Comparison of ENCODE assay signal across 9 mouse cellular contexts in genomic region chr5:33935700-33936111, GRCm38 (mm10). TPM values are rescaled to one million over a fixed set of nuclear protein-coding genes. Genes with fewer than 3 reads are reported as not detected.
DNase-seq lines count a peak whose midpoint lies in the region; ATAC-seq and TF ChIP-seq lines count a peak whose summit lies in the region.
"Had no signal": no experiment of that assay in that cellular context is flagged by ENCODE, and none has a peak within 500 bp of the region (broad histone marks: within the 10 kb centered on the region; RNA-seq: fewer than 3 reads in every experiment).

No protein-coding gene starts in this region.

- under 1% methylated on average over 39 of the region's 39 CpGs for WGBS in kidney, postnatal 0 days
- 2% methylated on average over 39 of the region's 39 CpGs for WGBS in heart, postnatal 0 days
- under 1% methylated on average over 39 of the region's 39 CpGs for WGBS in liver, embryonic 16.5 days (ENCODE audit: insufficient replicate concordance)

- H3K4me3 ChIP-seq in kidney, postnatal 0 days (replicated peaks; ENCODE audit: low read depth, low read length): peak overlapping the region; percentile 84
- peak overlapping the region; percentile 85 for H3K4me3 ChIP-seq in brown adipose tissue, adult 24 weeks (ENCODE audit: insufficient read depth, low read depth, low read length)
- peak overlapping the region; percentile 98 for H3K4me3 ChIP-seq in heart, postnatal 0 days (ENCODE audit: low read depth, low read length)
- H3K4me3 ChIP-seq in liver, embryonic 16.5 days (ENCODE audit: low read depth, low read length): peak overlapping the region; percentile 98

- no peak for TF ChIP-seq CTCF in kidney, postnatal 0 days (IDR thresholded peaks at IDR 0.05; ENCODE audit: low read depth)
- TF ChIP-seq CTCF in heart, postnatal 0 days (IDR thresholded peaks at IDR 0.05; ENCODE audit: low read depth): no peak

- peaks cover 6% of the 10 kb centered on the region; the same call in 1 of the 2 replicates for H3K4me1 ChIP-seq in kidney, postnatal 0 days (replicated peaks; ENCODE audit: insufficient read depth, low read length)
- H3K4me1 ChIP-seq in brown adipose tissue, adult 24 weeks (ENCODE audit: control insufficient read depth, insufficient read depth, insufficient read length, low read length): peaks cover 9% of the 10 kb centered on the region
- peaks cover 20% of the 10 kb centered on the region for H3K4me1 ChIP-seq in heart, postnatal 0 days (ENCODE audit: control insufficient read depth, insufficient read depth)
- peaks cover 22% of the 10 kb centered on the region for H3K4me1 ChIP-seq in liver, embryonic 16.5 days (ENCODE audit: control insufficient read depth, low read depth, low read length)

- TF ChIP-seq EP300 in heart, postnatal 0 days (IDR thresholded peaks at IDR 0.05; ENCODE audit: low read depth): no peak

- no peak for ATAC-seq in kidney, postnatal 0 days (replicated peaks; ENCODE audit: low FRiP score, low read depth)
- ATAC-seq in heart, postnatal 0 days (ENCODE audit: insufficient read depth, low read depth): peak; percentile 40
- peak; percentile 45 for ATAC-seq in liver, embryonic 16.5 days (ENCODE audit: low read depth)

- H3K27ac ChIP-seq in kidney, postnatal 0 days: peak overlapping the region; percentile 95
- H3K27ac ChIP-seq in brown adipose tissue, adult 24 weeks (replicated peaks; ENCODE audit: low read depth, low read length): peak overlapping the region; percentile 84
- peak overlapping the region; percentile 96 for H3K27ac ChIP-seq in heart, postnatal 0 days (ENCODE audit: low read depth)
- H3K27ac ChIP-seq in liver, embryonic 16.5 days (ENCODE audit: low read length): peak overlapping the region; percentile 93

- H3K27me3 ChIP-seq in kidney, postnatal 0 days (ENCODE audit: insufficient read depth, low read length): no peaks in the 10 kb centered on the region
- no peaks in the 10 kb centered on the region for H3K27me3 ChIP-seq in heart, postnatal 0 days (ENCODE audit: control insufficient read depth, insufficient read depth, low read length)
- H3K27me3 ChIP-seq in liver, embryonic 16.5 days (ENCODE audit: control insufficient read depth, insufficient read depth, low read depth, low read length): no peaks in the 10 kb centered on the region

- H3K36me3 ChIP-seq in kidney, postnatal 0 days (ENCODE audit: insufficient read depth, low read length): 0 out of 2 replicates have a peak, but pooled peaks cover 3% of the 10 kb centered on the region
- no peaks in the 10 kb centered on the region for H3K36me3 ChIP-seq in heart, postnatal 0 days (replicated peaks; ENCODE audit: control insufficient read depth, insufficient read depth, low read length)
- no peaks in the 10 kb centered on the region; the same call in 1 of the 2 replicates for H3K36me3 ChIP-seq in liver, embryonic 16.5 days (ENCODE audit: control insufficient read depth, insufficient read depth)

- peak; percentile 67 for DNase-seq in kidney, postnatal 0 days (ENCODE audit: low spot score)
- no peak for DNase-seq in kidney, adult 8-10 months
- DNase-seq in heart, postnatal 0 days (ENCODE audit: low spot score): no peak
- peak; percentile 76 for DNase-seq in thymus, postnatal 14 days
- DNase-seq in MN1 (ENCODE audit: low spot score): no peak
- DNase-seq in urinary bladder, postnatal 36 days (ENCODE audit: low spot score in 2 of 2): no peak

- peak overlapping the region; percentile 51 for H3K4me2 ChIP-seq in kidney, postnatal 0 days (ENCODE audit: low read length)
- H3K4me2 ChIP-seq in heart, postnatal 0 days (ENCODE audit: low read depth, low read length): peak overlapping the region; percentile 79
- H3K4me2 ChIP-seq in liver, embryonic 16.5 days (ENCODE audit: low read depth, low read length): peak overlapping the region; percentile 77

- no peaks in the 10 kb centered on the region for H3K9me3 ChIP-seq in kidney, postnatal 0 days (replicated peaks; ENCODE audit: low read length)
- H3K9me3 ChIP-seq in heart, postnatal 0 days (replicated peaks; ENCODE audit: control insufficient read depth, low read length): no peaks in the 10 kb centered on the region
- H3K9me3 ChIP-seq in liver, embryonic 16.5 days (replicated peaks; ENCODE audit: control insufficient read depth, low read length): no peaks in the 10 kb centered on the region

- H3K9ac ChIP-seq in kidney, postnatal 0 days (ENCODE audit: low read depth, low read length): peak overlapping the region; percentile 91
- peak overlapping the region; percentile 94 for H3K9ac ChIP-seq in heart, postnatal 0 days (replicated peaks; ENCODE audit: low read depth, low read length)
- H3K9ac ChIP-seq in liver, embryonic 16.5 days (ENCODE audit: low read depth, low read length): peak overlapping the region; percentile 96

RNA-seq across cellular contexts. Expression of gene Nelfa, which starts 0.5 kb away (rescaled TPM):
- 41.0 and 42.8 TPM in 2 replicates for polyA plus RNA-seq in kidney, postnatal 0 days (2015; fragmentation: Nextera tagmentation; extraction: Ambion mirVana)
- polyA plus RNA-seq in brown adipose tissue, adult 24 weeks (2012; ENCODE audit: insufficient read depth, insufficient read length, missing spikeins): 8.4 and 9.2 TPM in 2 replicates
- total RNA-seq in heart, postnatal 0 days (2014; rRNA removed; ENCODE audit: low replicate concordance): 16.1 and 20.6 TPM in 2 replicates
- polyA plus RNA-seq in heart, postnatal 0 days (2015; fragmentation: Nextera tagmentation; extraction: Ambion mirVana): 18.1 and 18.9 TPM in 2 replicates
- polyA plus RNA-seq in liver, embryonic 16.5 days (2015; fragmentation: Nextera tagmentation; extraction: Ambion mirVana): 22.4 and 23.0 TPM in 2 replicates

RNA-seq across cellular contexts. Expression of gene Gm1673, which starts 47.5 kb away (rescaled TPM):
- 85.9 and 90.0 TPM in 2 replicates for polyA plus RNA-seq in kidney, postnatal 0 days (2015; fragmentation: Nextera tagmentation; extraction: Ambion mirVana)
- polyA plus RNA-seq in brown adipose tissue, adult 24 weeks (2012; ENCODE audit: insufficient read depth, insufficient read length, missing spikeins): 2.5 TPM in 1 of 2 replicates, not detected in the other
- 5.6 and 40.2 TPM in 2 replicates for total RNA-seq in heart, postnatal 0 days (2014; rRNA removed; ENCODE audit: low replicate concordance)
- 37.3 and 40.8 TPM in 2 replicates for polyA plus RNA-seq in heart, postnatal 0 days (2015; fragmentation: Nextera tagmentation; extraction: Ambion mirVana)
- polyA plus RNA-seq in liver, embryonic 16.5 days (2015; fragmentation: Nextera tagmentation; extraction: Ambion mirVana): 3.4 and 4.6 TPM in 2 replicates
- total RNA-seq: common myeloid progenitor, adult 5-6 weeks had no signal

Comparison
In these comparisons a context has a peak if more than half of its experiments do, and no peak if none do; other contexts are left out.
1. DNase-seq: peak in kidney, postnatal 0 days (single experiment) and thymus, postnatal 14 days (single experiment); none in kidney, adult 8-10 months (0 of 2), heart, postnatal 0 days (single experiment), MN1 (single experiment) and urinary bladder, postnatal 36 days (0 of 2).
2. Peak in every context shown above with its lines, with median percentiles within 50 percentile points of each other: H3K27ac ChIP-seq, H3K4me2 ChIP-seq, H3K4me3 ChIP-seq and H3K9ac ChIP-seq.